Comparison of ENCODE assay signal across 9 mouse cellular contexts in the genomic region with DNA sequence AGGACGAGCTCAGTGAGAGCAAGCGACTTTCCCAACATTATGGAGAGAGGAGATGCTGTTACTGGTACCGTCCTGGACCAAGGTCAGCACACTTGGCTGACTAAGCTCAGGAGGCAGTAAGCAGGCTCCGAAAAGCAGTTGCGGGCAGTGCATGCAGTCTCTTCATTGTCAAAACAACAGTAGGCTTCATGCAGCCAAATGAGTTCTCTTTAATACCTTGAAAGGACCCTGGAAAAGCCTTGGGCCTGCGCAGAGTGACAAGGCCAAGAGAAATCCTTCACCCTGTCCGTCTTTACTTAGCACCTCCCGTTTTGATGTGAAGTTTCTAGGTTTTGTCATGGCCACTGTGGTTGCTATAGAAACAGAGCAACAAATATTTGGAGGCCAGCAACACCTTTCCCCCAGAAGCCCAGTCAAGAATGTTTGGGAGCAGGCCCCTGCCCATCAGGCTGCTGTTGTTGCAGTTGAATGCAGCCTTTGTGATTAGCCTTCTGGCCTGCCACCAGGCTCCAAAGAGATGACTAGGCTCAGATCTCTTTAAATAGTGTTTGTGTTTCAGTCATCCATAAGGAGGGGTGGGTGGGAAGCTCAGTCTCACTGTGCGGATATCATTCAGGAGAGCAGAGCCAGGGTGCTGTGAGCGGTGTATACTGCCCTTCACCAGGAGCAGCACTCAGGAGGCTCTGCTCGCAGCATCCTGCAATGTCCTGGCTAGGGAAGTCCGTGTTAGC.
DNase-seq lines count a peak whose midpoint lies in the region; ATAC-seq lines count a peak whose summit lies in the region.
"Had no signal": no experiment of that assay in that cellular context is flagged by ENCODE, and none has a peak within 500 bp of the region (broad histone marks: within the 10 kb centered on the region; RNA-seq: fewer than 3 reads in every experiment).

No protein-coding gene starts in this region.

- H3K36me3 ChIP-seq in lung, embryonic 15.5 days: no peaks in the 10 kb centered on the region
- no peaks in the 10 kb centered on the region for H3K36me3 ChIP-seq in limb, embryonic 11.5 days (ENCODE audit: control insufficient read depth, insufficient read depth, low read length)

- DNase-seq in adrenal gland, postnatal 10 days: peak; percentile 23
- no peak for DNase-seq in adrenal gland, adult 8-10 months
- DNase-seq in lung, postnatal 10 days: no peak
- DNase-seq in limb, embryonic 11.5 days (ENCODE audit: low spot score): peak; percentile 46
- peak; percentile 60 for DNase-seq in retina, postnatal 1 day
- DNase-seq in lung, postnatal 4 days: no peak

- no peak for ATAC-seq in lung, embryonic 15.5 days (ENCODE audit: borderline replicate concordance, extremely low read depth, low FRiP score, low TSS enrichment)
- peak; percentile 29; the same call in 1 of the 2 replicates for ATAC-seq in limb, embryonic 11.5 days (ENCODE audit: insufficient number of reproducible peaks, low FRiP score, low TSS enrichment, low read depth)
- ATAC-seq in megakaryocyte-erythroid progenitor cell, adult 5-6 weeks (replicated peaks; ENCODE audit: low FRiP score, low TSS enrichment, poor library complexity, severe bottlenecking): no peak
- ATAC-seq: inflammation-experienced regulatory T-cells, adult 6 months had no signal

- no peak overlapping the region for H3K9ac ChIP-seq in lung, embryonic 15.5 days
- H3K9ac ChIP-seq in limb, embryonic 11.5 days (ENCODE audit: low read length): no peak overlapping the region

- H3K4me1 ChIP-seq in lung, embryonic 15.5 days: peaks cover 5% of the 10 kb centered on the region; the same call in 1 of the 2 replicates
- H3K4me1 ChIP-seq in limb, embryonic 11.5 days (ENCODE audit: control insufficient read depth, insufficient read depth, low read length): peaks cover 5% of the 10 kb centered on the region; the same call in 1 of the 2 replicates

- H3K27ac ChIP-seq in lung, embryonic 15.5 days: peak overlapping the region; percentile 21
- H3K27ac ChIP-seq in limb, embryonic 11.5 days (replicated peaks; ENCODE audit: low read depth, low read length): peak overlapping the region; percentile 80

- no peaks in the 10 kb centered on the region for H3K27me3 ChIP-seq in lung, embryonic 15.5 days
- H3K27me3 ChIP-seq in limb, embryonic 11.5 days (ENCODE audit: control insufficient read depth, insufficient read depth, low read length): no peaks in the 10 kb centered on the region

- no peaks in the 10 kb centered on the region for H3K9me3 ChIP-seq in lung, embryonic 15.5 days
- no peaks in the 10 kb centered on the region for H3K9me3 ChIP-seq in limb, embryonic 11.5 days (ENCODE audit: control insufficient read depth, low read length)

- 63% methylated on average over 12 of the region's 12 CpGs for WGBS in lung, embryonic 15.5 days
- WGBS in limb, embryonic 11.5 days: 76% methylated on average over 12 of the region's 12 CpGs

- no peak overlapping the region for H3K4me3 ChIP-seq in lung, embryonic 15.5 days
- no peak overlapping the region for H3K4me3 ChIP-seq in limb, embryonic 11.5 days (ENCODE audit: low read depth, low read length)

- no peak overlapping the region for H3K4me2 ChIP-seq in lung, embryonic 15.5 days
- H3K4me2 ChIP-seq in limb, embryonic 11.5 days (ENCODE audit: low read depth, severe bottlenecking): no peak overlapping the region

Comparison
In these comparisons a context has a peak if more than half of its experiments do, and no peak if none do; other contexts are left out.
1. DNase-seq: peak in adrenal gland, postnatal 10 days (single experiment), limb, embryonic 11.5 days (single experiment) and retina, postnatal 1 day (single experiment); none in adrenal gland, adult 8-10 months (single experiment), lung, postnatal 10 days (single experiment) and lung, postnatal 4 days (0 of 2).